Mouse (Mus musculus): ENCODE measurements around the gene Arid4b. TPM values are rescaled to one million over a fixed set of nuclear protein-coding genes. Genes with fewer than 3 reads are reported as not detected.
A peak's percentile ranks its signal among the peaks of the same experiment; 100 is the strongest.

Arid4b gene
- polyA plus RNA-seq, 1 experiment from 2014 or later, result 72.1 TPM

GRCm38 (mm10) chr13:14068035-14068434 is 5.0 kb downstream of the Arid4b start:
- Histone ChIP-seq H3K27ac (ENCODE audit: low read depth, low read length) (no peak overlapping the region), H3K9ac (replicated peaks; ENCODE audit: low read depth, low read length) (no peak overlapping the region)
- no peak for ATAC-seq (ENCODE audit: low read depth)

GRCm38 (mm10) chr13:14069291-14069690 is 6.3 kb downstream of the Arid4b start:
- H3K27ac ChIP-seq (ENCODE audit: low read depth, low read length), result no peak overlapping the region
- H3K9ac ChIP-seq (replicated peaks; ENCODE audit: low read depth, low read length), result no peak overlapping the region
- H3K9me3 ChIP-seq (ENCODE audit: control insufficient read depth, low read length), result no peaks in the 10 kb centered on the region
- no peak overlapping the region for H3K4me2 ChIP-seq (ENCODE audit: low read depth, low read length)
- H3K4me3 ChIP-seq (ENCODE audit: low read depth, low read length), result no peak overlapping the region
- peaks cover under 1% of the 10 kb centered on the region; the same call in 1 of the 2 replicates for H3K27me3 ChIP-seq (ENCODE audit: control insufficient read depth, insufficient read depth, low read length)
- H3K36me3 ChIP-seq (ENCODE audit: control insufficient read depth, insufficient read depth, low read length), result peaks cover 3% of the 10 kb centered on the region; the same call in 1 of the 2 replicates
- WGBS, result 86% methylated on average over 1 of the region's 1 CpGs
- peaks cover 16% of the 10 kb centered on the region; the same call in 1 of the 2 replicates for H3K4me1 ChIP-seq (ENCODE audit: control insufficient read depth, insufficient read depth, low read length)
- no peak for ATAC-seq (ENCODE audit: low read depth)

More at GRCm38 (mm10) chr13:14068035-14068434, 5.0 kb downstream of the Arid4b start:
- Histone ChIP-seq H3K36me3 (ENCODE audit: control insufficient read depth, insufficient read depth, low read length) (peaks cover 3% of the 10 kb centered on the region; the same call in 1 of the 2 replicates), H3K9me3 (ENCODE audit: control insufficient read depth, low read length) (no peaks in the 10 kb centered on the region), H3K4me1 (ENCODE audit: control insufficient read depth, insufficient read depth, low read length) (peaks cover 16% of the 10 kb centered on the region; the same call in 1 of the 2 replicates), H3K4me2 (ENCODE audit: low read depth, low read length) (no peak overlapping the region), H3K27me3 (ENCODE audit: control insufficient read depth, insufficient read depth, low read length) (peaks cover 2% of the 10 kb centered on the region; the same call in 1 of the 2 replicates), H3K4me3 (ENCODE audit: low read depth, low read length) (no peak overlapping the region)

- no peaks in the 10 kb centered on the region for H3K36me3 ChIP-seq (ENCODE audit: control insufficient read depth, insufficient read depth, low read length)
- no peak overlapping the region for H3K27ac ChIP-seq (ENCODE audit: low read depth, low read length)
- no peaks in the 10 kb centered on the region for H3K4me1 ChIP-seq (ENCODE audit: control insufficient read depth, insufficient read depth, low read length)
- WGBS, result 100% methylated on average over 1 of the region's 1 CpGs
- H3K9me3 ChIP-seq (ENCODE audit: control insufficient read depth, low read length), result no peaks in the 10 kb centered on the region
- ATAC-seq (ENCODE audit: low read depth), result no peak
- no peak overlapping the region for H3K4me3 ChIP-seq (ENCODE audit: low read depth, low read length)
- H3K9ac ChIP-seq (replicated peaks; ENCODE audit: low read depth, low read length), result no peak overlapping the region
- no peak overlapping the region for H3K4me2 ChIP-seq (ENCODE audit: low read depth, low read length)
- no peaks in the 10 kb centered on the region for H3K27me3 ChIP-seq (ENCODE audit: control insufficient read depth, insufficient read depth, low read length)
Measured at GRCm38 (mm10) chr13:14074371-14074770, 11.3 kb downstream of the Arid4b start.

- H3K4me1 ChIP-seq (ENCODE audit: control insufficient read depth, insufficient read depth, low read length), result no peaks in the 10 kb centered on the region
- no peak overlapping the region for H3K4me3 ChIP-seq (ENCODE audit: low read depth, low read length)
- H3K9ac ChIP-seq (replicated peaks; ENCODE audit: low read depth, low read length), result no peak overlapping the region
- ATAC-seq (ENCODE audit: low read depth), result no peak
- 96% methylated on average over 1 of the region's 1 CpGs for WGBS
- H3K4me2 ChIP-seq (ENCODE audit: low read depth, low read length), result no peak overlapping the region
- no peaks in the 10 kb centered on the region for H3K36me3 ChIP-seq (ENCODE audit: control insufficient read depth, insufficient read depth, low read length)
- no peaks in the 10 kb centered on the region for H3K27me3 ChIP-seq (ENCODE audit: control insufficient read depth, insufficient read depth, low read length)
- no peaks in the 10 kb centered on the region for H3K9me3 ChIP-seq (ENCODE audit: control insufficient read depth, low read length)
- H3K27ac ChIP-seq (ENCODE audit: low read depth, low read length), result no peak overlapping the region
Measured at GRCm38 (mm10) chr13:14075326-14075725, 12.3 kb downstream of the Arid4b start.

GRCm38 (mm10) chr13:14088669-14089068 is 25.6 kb downstream of the Arid4b start:
- H3K9me3 ChIP-seq (ENCODE audit: control insufficient read depth, low read length), result no peaks in the 10 kb centered on the region
- no peak overlapping the region for H3K4me2 ChIP-seq (ENCODE audit: low read depth, low read length)
- ATAC-seq (ENCODE audit: low read depth), result no peak
- no peak overlapping the region for H3K9ac ChIP-seq (replicated peaks; ENCODE audit: low read depth, low read length)
- WGBS, result 93% methylated on average over 1 of the region's 1 CpGs
- no peaks in the 10 kb centered on the region for H3K36me3 ChIP-seq (ENCODE audit: control insufficient read depth, insufficient read depth, low read length)
- H3K27me3 ChIP-seq (ENCODE audit: control insufficient read depth, insufficient read depth, low read length), result no peaks in the 10 kb centered on the region
- H3K4me1 ChIP-seq (ENCODE audit: control insufficient read depth, insufficient read depth, low read length), result no peaks in the 10 kb centered on the region
- no peak overlapping the region for H3K27ac ChIP-seq (ENCODE audit: low read depth, low read length)
- H3K4me3 ChIP-seq (ENCODE audit: low read depth, low read length), result no peak overlapping the region

GRCm38 (mm10) chr13:14103026-14103425 is 40.0 kb downstream of the Arid4b start:
- Histone ChIP-seq H3K36me3 (ENCODE audit: control insufficient read depth, insufficient read depth, low read length) (no peaks in the 10 kb centered on the region), H3K27me3 (ENCODE audit: control insufficient read depth, insufficient read depth, low read length) (no peaks in the 10 kb centered on the region), H3K27ac (ENCODE audit: low read depth, low read length) (no peak overlapping the region), H3K9ac (replicated peaks; ENCODE audit: low read depth, low read length) (no peak overlapping the region), H3K4me2 (ENCODE audit: low read depth, low read length) (no peak overlapping the region), H3K4me1 (ENCODE audit: control insufficient read depth, insufficient read depth, low read length) (no peaks in the 10 kb centered on the region), H3K9me3 (ENCODE audit: control insufficient read depth, low read length) (no peaks in the 10 kb centered on the region), H3K4me3 (ENCODE audit: low read depth, low read length) (no peak overlapping the region)
- ATAC-seq (ENCODE audit: low read depth), result no peak
- 66% methylated on average over 1 of the region's 1 CpGs for WGBS

GRCm38 (mm10) chr13:14110154-14110873 is 47.3 kb downstream of the Arid4b start:
- WGBS, result 60% methylated on average over 2 of the region's 2 CpGs
- H3K4me3 ChIP-seq (ENCODE audit: low read depth, low read length), result no peak overlapping the region
- no peaks in the 10 kb centered on the region for H3K27me3 ChIP-seq (ENCODE audit: control insufficient read depth, insufficient read depth, low read length)
- H3K4me2 ChIP-seq (ENCODE audit: low read depth, low read length), result no peak overlapping the region
- no peak for ATAC-seq (ENCODE audit: low read depth)
- H3K4me1 ChIP-seq (ENCODE audit: control insufficient read depth, insufficient read depth, low read length), result peaks cover 9% of the 10 kb centered on the region
- H3K9ac ChIP-seq (replicated peaks; ENCODE audit: low read depth, low read length), result no peak overlapping the region
- no peak overlapping the region for H3K27ac ChIP-seq (ENCODE audit: low read depth, low read length)
- H3K9me3 ChIP-seq (ENCODE audit: control insufficient read depth, low read length), result no peaks in the 10 kb centered on the region
- no peaks in the 10 kb centered on the region for H3K36me3 ChIP-seq (ENCODE audit: control insufficient read depth, insufficient read depth, low read length)

GRCm38 (mm10) chr13:14111146-14111545 is 48.1 kb downstream of the Arid4b start:
- WGBS, result 69% methylated on average over 1 of the region's 1 CpGs
- Histone ChIP-seq H3K27ac (ENCODE audit: low read depth, low read length) (no peak overlapping the region), H3K9me3 (ENCODE audit: control insufficient read depth, low read length) (no peaks in the 10 kb centered on the region), H3K36me3 (ENCODE audit: control insufficient read depth, insufficient read depth, low read length) (no peaks in the 10 kb centered on the region), H3K4me3 (ENCODE audit: low read depth, low read length) (no peak overlapping the region), H3K27me3 (ENCODE audit: control insufficient read depth, insufficient read depth, low read length) (no peaks in the 10 kb centered on the region), H3K4me2 (ENCODE audit: low read depth, low read length) (no peak overlapping the region), H3K4me1 (ENCODE audit: control insufficient read depth, insufficient read depth, low read length) (peaks cover 9% of the 10 kb centered on the region), H3K9ac (replicated peaks; ENCODE audit: low read depth, low read length) (no peak overlapping the region)
- no peak for ATAC-seq (ENCODE audit: low read depth)

GRCm38 (mm10) chr13:14113746-14114528 is 50.9 kb downstream of the Arid4b start:
- Histone ChIP-seq H3K27me3 (ENCODE audit: control insufficient read depth, insufficient read depth, low read length) (no peaks in the 10 kb centered on the region), H3K36me3 (ENCODE audit: control insufficient read depth, insufficient read depth, low read length) (no peaks in the 10 kb centered on the region), H3K4me3 (ENCODE audit: low read depth, low read length) (no peak overlapping the region), H3K4me2 (ENCODE audit: low read depth, low read length) (no peak overlapping the region), H3K27ac (ENCODE audit: low read depth, low read length) (peak overlapping the region; percentile 39; the same call in 1 of the 2 replicates), H3K9ac (replicated peaks; ENCODE audit: low read depth, low read length) (no peak overlapping the region), H3K4me1 (ENCODE audit: control insufficient read depth, insufficient read depth, low read length) (peaks cover 9% of the 10 kb centered on the region), H3K9me3 (ENCODE audit: control insufficient read depth, low read length) (no peaks in the 10 kb centered on the region)
- WGBS, result 40% methylated on average over 4 of the region's 4 CpGs
- ATAC-seq (ENCODE audit: low read depth), result peak; percentile 72
